Comparison of ENCODE assay signal across 10 mouse cellular contexts in genomic region chr2:173251133-173251532, GRCm38 (mm10). TPM values are rescaled to one million over a fixed set of nuclear protein-coding genes. Genes with fewer than 3 reads are reported as not detected.
DNase-seq lines count a peak whose midpoint lies in the region; ATAC-seq and TF ChIP-seq lines count a peak whose summit lies in the region.
"Had no signal": no experiment of that assay in that cellular context is flagged by ENCODE, and none has a peak within 500 bp of the region (broad histone marks: within the 10 kb centered on the region; RNA-seq: fewer than 3 reads in every experiment).

No protein-coding gene starts in this region.

- no peak for ATAC-seq in heart, embryonic 11.5 days (replicated peaks; ENCODE audit: insufficient number of reproducible peaks, low FRiP score, low TSS enrichment)
- 0 out of 2 replicates have a peak, but pooled peaks have one; percentile 7 for ATAC-seq in kidney, embryonic 16.5 days (ENCODE audit: low FRiP score, low TSS enrichment)

- no peak for TF ChIP-seq CTCF in left cerebral cortex, adult 2 months (IDR thresholded peaks at IDR 0.05)

- no peak overlapping the region for H3K9ac ChIP-seq in heart, embryonic 11.5 days (ENCODE audit: low read depth, low read length)
- H3K9ac ChIP-seq in ES-E14 (ENCODE audit: insufficient read depth, low read depth, low read length, poor library complexity, severe bottlenecking): peak overlapping the region; percentile 10; the same call in 1 of the 2 replicates
- no peak overlapping the region for H3K9ac ChIP-seq in kidney, embryonic 16.5 days (replicated peaks; ENCODE audit: low read length)

- peaks cover 75% of the 10 kb centered on the region for H3K4me1 ChIP-seq in heart, embryonic 11.5 days (ENCODE audit: control insufficient read depth, insufficient read depth, low read length)
- peaks cover 19 to 55% of the 10 kb centered on the region in 2 experiments for H3K4me1 ChIP-seq in ES-E14 (ENCODE audit: control insufficient read depth in 2 of 2, insufficient read depth in 2 of 2, low read length in 2 of 2, poor library complexity in 1 of 2)
- H3K4me1 ChIP-seq in kidney, embryonic 16.5 days (ENCODE audit: insufficient read depth, low read length): peaks cover 96% of the 10 kb centered on the region

- no peak overlapping the region for H3K4me3 ChIP-seq in heart, embryonic 11.5 days (ENCODE audit: low read depth, low read length)
- no peak overlapping the region for H3K4me3 ChIP-seq in left cerebral cortex, adult 2 months
- H3K4me3 ChIP-seq in ES-E14 (ENCODE audit: insufficient read depth in 1 of 2, low read depth in 1 of 2, low read length in 2 of 2, poor library complexity in 1 of 2, severe bottlenecking in 1 of 2): no peak overlapping the region
- H3K4me3 ChIP-seq in kidney, embryonic 16.5 days (ENCODE audit: low read length): no peak overlapping the region

- H3K27me3 ChIP-seq in heart, embryonic 11.5 days (ENCODE audit: control insufficient read depth, insufficient read depth, low read length): no peaks in the 10 kb centered on the region
- no peaks in the 10 kb centered on the region for H3K27me3 ChIP-seq in kidney, embryonic 16.5 days (ENCODE audit: insufficient read depth, low read length)

- intact Hi-C loops in left cerebral cortex, adult 2 months (cut with DNase I): loop anchor here (2.0 kb wide), 3 partner anchors 24 to 56 kb away; no protein-coding TSS in a partner anchor

- WGBS in heart, embryonic 11.5 days (ENCODE audit: insufficient replicate concordance): 59% methylated on average over 7 of the region's 7 CpGs
- WGBS in kidney, embryonic 16.5 days: 22% methylated on average over 7 of the region's 7 CpGs

- in situ Hi-C loops in ES-E14 (cut with MboI; ENCODE audit: low sequenced_read_pairs in 2 of 2, unreplicated experiment in 2 of 2): no loop called here

- H3K4me2 ChIP-seq in heart, embryonic 11.5 days: no peak overlapping the region
- no peak overlapping the region for H3K4me2 ChIP-seq in kidney, embryonic 16.5 days (replicated peaks; ENCODE audit: low read depth, low read length)

- no peak for DNase-seq in heart, adult 9 months (ENCODE audit: low spot score in 2 of 2)
- no peak for DNase-seq in left cerebral cortex, adult 2 months (ENCODE audit: extremely low spot score in 1 of 2, low spot score in 2 of 2)
- DNase-seq in left cerebral cortex, adult 11 months (ENCODE audit: low spot score): no peak
- DNase-seq in ES-E14 (ENCODE audit: low read depth, low spot score): no peak
- no peak for DNase-seq in urinary bladder, postnatal 4 days (ENCODE audit: low spot score in 2 of 2)
- DNase-seq in thymus, adult 18-20 months: no peak
- DNase-seq: adrenal gland, postnatal 36 days; cerebellum, adult 9-10 months had no signal

- no peaks in the 10 kb centered on the region for H3K36me3 ChIP-seq in heart, embryonic 11.5 days (ENCODE audit: control insufficient read depth, insufficient read depth, low read length)
- no peaks in the 10 kb centered on the region for H3K36me3 ChIP-seq in ES-E14 (ENCODE audit: control insufficient read depth, insufficient read depth, low read length, poor library complexity, severe bottlenecking)
- no peaks in the 10 kb centered on the region for H3K36me3 ChIP-seq in kidney, embryonic 16.5 days (ENCODE audit: insufficient read depth, low read length)

- H3K9me3 ChIP-seq in heart, embryonic 11.5 days (replicated peaks; ENCODE audit: control insufficient read depth, low read length): no peaks in the 10 kb centered on the region
- H3K9me3 ChIP-seq in ES-E14 (ENCODE audit: control insufficient read depth, insufficient read depth, low read depth, low read length): no peaks in the 10 kb centered on the region
- H3K9me3 ChIP-seq in kidney, embryonic 16.5 days (ENCODE audit: low read length): no peaks in the 10 kb centered on the region

- H3K27ac ChIP-seq in heart, embryonic 11.5 days (ENCODE audit: low read depth, low read length): peak overlapping the region; percentile 62; the same call in 1 of the 2 replicates
- H3K27ac ChIP-seq in left cerebral cortex, adult 2 months: peak overlapping the region; percentile 21
- no peak overlapping the region for H3K27ac ChIP-seq in ES-E14 (ENCODE audit: insufficient read depth, low read depth, low read length, poor library complexity, severe bottlenecking)
- peak overlapping the region; percentile 27; the same call in 1 of the 2 replicates for H3K27ac ChIP-seq in kidney, embryonic 16.5 days (ENCODE audit: low read length)

TF ChIP-seq in ES-E14, 5 proteins besides CTCF, POLR2A, EP300 and RAD21:
- TF ChIP-seq ZC3H11A (IDR thresholded peaks at IDR 0.05; ENCODE audit: borderline replicate concordance, low read depth, low read length) (no peak), CHD2 (IDR thresholded peaks at IDR 0.05; ENCODE audit: low read depth, low read length) (no peak), ZNF384 (IDR thresholded peaks at IDR 0.05; ENCODE audit: low read depth, low read length) (no peak), HCFC1 (IDR thresholded peaks at IDR 0.05; ENCODE audit: borderline replicate concordance, insufficient read depth, low read length) (no peak), MAFK (IDR thresholded peaks at IDR 0.05; ENCODE audit: insufficient read depth, low read depth, low read length) (no peak)

RNA-seq across cellular contexts. Expression of gene Pmepa1, which starts 25.2 kb away (rescaled TPM):
- polyA plus RNA-seq in heart, embryonic 11.5 days (2014; fragmentation: Nextera tagmentation; extraction: Ambion mirVana): 3.8 and 4.7 TPM in 2 replicates
- total RNA-seq in left cerebral cortex, adult 2 months (2021): 10 to 100 TPM; 53.4 to 58.5 TPM
- total RNA-seq in ES-E14 (2012; rRNA removed): 20.3 and 21.6 TPM in 2 replicates
- 4.3 and 4.8 TPM in 2 replicates for polyA plus RNA-seq in kidney, embryonic 16.5 days (2015; fragmentation: Nextera tagmentation; extraction: Ambion mirVana)

RNA-seq across cellular contexts. Expression of gene Zbp1, which starts 32.4 kb away (rescaled TPM):
- not detected in 2 replicates for polyA plus RNA-seq in heart, embryonic 11.5 days (2014; fragmentation: Nextera tagmentation; extraction: Ambion mirVana)
- under 1 TPM in 1 of 2 experiments, not detected in 1; 0.36 TPM for total RNA-seq in left cerebral cortex, adult 2 months (2021)
- total RNA-seq in ES-E14 (2012; rRNA removed): 0.67 and 1.7 TPM in 2 replicates
- 0.67 TPM in 1 of 2 replicates, not detected in the other for polyA plus RNA-seq in kidney, embryonic 16.5 days (2015; fragmentation: Nextera tagmentation; extraction: Ambion mirVana)
